Mouse (Mus musculus) hindbrain, embryonic 16.5 days (tissue): ENCODE results near the gene Bbs9. TPM values are rescaled to one million over a fixed set of nuclear protein-coding genes. Genes with fewer than 3 reads are reported as not detected.

Experiments used
- ATAC-seq: fragments of 200-750 bp; cut with Nextera tagmentation; 2 replicates; pipeline ENCODE4 v1.8.0; 2017; ENCODE audit warnings: moderate TSS enrichment, moderate library complexity
- H3K27ac ChIP-seq: fragments of 300-500 bp; sonication (generic); 2 replicates; pipeline ENCODE4 v1.5.1; 2014; ENCODE audit warnings: low read depth, mild to moderate bottlenecking, control low read depth, low read length, moderate library complexity
- H3K27me3 ChIP-seq: fragments of 300-500 bp; sonication (generic); replicated peaks from 2 replicates; pipeline ENCODE4 v1.6.1; 2014; ENCODE audit warnings: low read length; ENCODE audit not compliant: control insufficient read depth, insufficient read depth
- H3K36me3 ChIP-seq: fragments of 300-500 bp; sonication (generic); 2 replicates; pipeline ENCODE4 v1.6.1; 2014; ENCODE audit warnings: mild to moderate bottlenecking, low read length, moderate library complexity, mixed read lengths; ENCODE audit not compliant: control insufficient read depth, insufficient read depth
- H3K4me1 ChIP-seq: fragments of 300-500 bp; sonication (generic); 2 replicates; pipeline ENCODE4 v1.6.1; 2014; ENCODE audit warnings: low read depth, low read length; ENCODE audit not compliant: control insufficient read depth, insufficient read depth
- H3K4me2 ChIP-seq: fragments of 300-500 bp; sonication (generic); 2 replicates; pipeline ENCODE4 v1.6.1; 2014; ENCODE audit warnings: mild to moderate bottlenecking, low read length, control low read depth, moderate library complexity
- H3K4me3 ChIP-seq: fragments of 300-500 bp; sonication (generic); 2 replicates; pipeline ENCODE4 v1.5.1; 2014; ENCODE audit warnings: mild to moderate bottlenecking, low read length, control low read depth, moderate library complexity
- H3K9ac ChIP-seq: fragments of 300-500 bp; sonication (generic); 2 replicates; pipeline ENCODE4 v1.6.1; 2014; ENCODE audit warnings: low read depth, mild to moderate bottlenecking, control low read depth, low read length, moderate library complexity
- H3K9me3 ChIP-seq: fragments of 300-500 bp; sonication (generic); 2 replicates; pipeline ENCODE4 v1.6.1; 2014; ENCODE audit warnings: mild to moderate bottlenecking, low read length, moderate library complexity; ENCODE audit not compliant: control insufficient read depth
- WGBS: fragments of 180-500 bp; shearing (Covaris S2); extraction: QIAGEN DNeasy Blood & Tissue Kit; methylation state at CpG from one replicate; pipeline ENCODE4 v1.1.7; 2014; 5-methylcytosine and 5-hydroxymethylcytosine counted together
- polyA plus RNA-seq: library from polyadenylated mRNA; unstranded; fragments of >200 nt; fragmentation: Nextera tagmentation; extraction: Ambion mirVana; gene quantifications from 2 replicates; pipeline ENCODE4 v1.2.1, GENCODE M21; 2015

Bbs9 gene
- polyA plus RNA-seq = 18.3 and 18.8 TPM in 2 replicates

- H3K36me3 ChIP-seq = no peaks in the 10 kb centered on the region
- no peaks in the 10 kb centered on the region for H3K27me3 ChIP-seq
- H3K9me3 ChIP-seq = no peaks in the 10 kb centered on the region
- H3K4me1 ChIP-seq = peaks cover 6% of the 10 kb centered on the region
- H3K4me2 ChIP-seq = peak within 1 kb of the TSS; percentile 82
- WGBS = 0% methylated on average over 25 of the region's 25 CpGs
- H3K4me3 ChIP-seq = peak within 1 kb of the TSS; percentile 67
- H3K9ac ChIP-seq = peak within 1 kb of the TSS; percentile 73
- peak within 1 kb of the TSS; percentile 72 for H3K27ac ChIP-seq
- ATAC-seq = peak; percentile 99
Measured at GRCm38 (mm10) chr9:22475424-22475868, at the start of gene Bbs9. Bbs9 (plus strand) TSS chr9:22475715.

- no peaks in the 10 kb centered on the region for H3K9me3 ChIP-seq
- WGBS = 47% methylated on average over 1 of the region's 4 CpGs
- no peak overlapping the region for H3K4me3 ChIP-seq
- no peak for ATAC-seq
- peaks cover 7% of the 10 kb centered on the region for H3K4me1 ChIP-seq
- no peak overlapping the region for H3K9ac ChIP-seq
- no peak overlapping the region for H3K4me2 ChIP-seq
- H3K27me3 ChIP-seq = no peaks in the 10 kb centered on the region
- H3K27ac ChIP-seq = no peak overlapping the region
- peaks cover 3% of the 10 kb centered on the region; the same call in 1 of the 2 replicates for H3K36me3 ChIP-seq
Measured at GRCm38 (mm10) chr9:22428028-22428665, 47.4 kb upstream of the Bbs9 start.

- peaks cover 7% of the 10 kb centered on the region for H3K4me1 ChIP-seq
- WGBS = 82% methylated on average over 14 of the region's 14 CpGs
- H3K4me3 ChIP-seq = no peak overlapping the region
- peaks cover 3% of the 10 kb centered on the region; the same call in 1 of the 2 replicates for H3K36me3 ChIP-seq
- no peak for ATAC-seq
- H3K9ac ChIP-seq = no peak overlapping the region
- H3K27ac ChIP-seq = no peak overlapping the region
- H3K4me2 ChIP-seq = no peak overlapping the region
- no peaks in the 10 kb centered on the region for H3K9me3 ChIP-seq
- H3K27me3 ChIP-seq = no peaks in the 10 kb centered on the region
Measured at GRCm38 (mm10) chr9:22428666-22429410, 46.7 kb upstream of the Bbs9 start.

- 52% methylated on average over 15 of the region's 15 CpGs for WGBS
- peak overlapping the region; percentile 12; the same call in 1 of the 2 replicates for H3K4me2 ChIP-seq
- no peaks in the 10 kb centered on the region for H3K9me3 ChIP-seq
- no peaks in the 10 kb centered on the region for H3K36me3 ChIP-seq
- H3K4me1 ChIP-seq = peaks cover 7% of the 10 kb centered on the region
- H3K27ac ChIP-seq = no peak overlapping the region
- H3K9ac ChIP-seq = no peak overlapping the region
- no peak for ATAC-seq
- H3K4me3 ChIP-seq = no peak overlapping the region
- no peaks in the 10 kb centered on the region for H3K27me3 ChIP-seq
Measured at GRCm38 (mm10) chr9:22429533-22430241, 45.8 kb upstream of the Bbs9 start.

- Histone ChIP-seq H3K4me2 (no peak overlapping the region), H3K4me1 (peaks cover 7% of the 10 kb centered on the region), H3K4me3 (no peak overlapping the region), H3K9ac (no peak overlapping the region), H3K27ac (no peak overlapping the region), H3K27me3 (no peaks in the 10 kb centered on the region), H3K9me3 (no peaks in the 10 kb centered on the region), H3K36me3 (no peaks in the 10 kb centered on the region; the same call in 1 of the 2 replicates)
- ATAC-seq = no peak
- 57% methylated on average over 5 of the region's 5 CpGs for WGBS
Measured at GRCm38 (mm10) chr9:22430315-22430840, 45.1 kb upstream of the Bbs9 start.

- Histone ChIP-seq H3K36me3 (peaks cover 6% of the 10 kb centered on the region), H3K27ac (no peak overlapping the region), H3K27me3 (no peaks in the 10 kb centered on the region), H3K9ac (no peak overlapping the region), H3K4me2 (no peak overlapping the region), H3K9me3 (no peaks in the 10 kb centered on the region), H3K4me3 (no peak overlapping the region), H3K4me1 (peaks cover 7% of the 10 kb centered on the region)
- 83% methylated on average over 2 of the region's 2 CpGs for WGBS
- ATAC-seq = no peak
Measured at GRCm38 (mm10) chr9:22433221-22433620, 42.3 kb upstream of the Bbs9 start.

- no peak overlapping the region for H3K27ac ChIP-seq
- no peak overlapping the region for H3K4me2 ChIP-seq
- no peak overlapping the region for H3K9ac ChIP-seq
- peaks cover 7% of the 10 kb centered on the region for H3K4me1 ChIP-seq
- 89% methylated on average over 2 of the region's 2 CpGs for WGBS
- no peaks in the 10 kb centered on the region for H3K27me3 ChIP-seq
- H3K9me3 ChIP-seq = no peaks in the 10 kb centered on the region
- no peak for ATAC-seq
- H3K36me3 ChIP-seq = peaks cover 6% of the 10 kb centered on the region
- no peak overlapping the region for H3K4me3 ChIP-seq
Measured at GRCm38 (mm10) chr9:22434101-22434500, 41.4 kb upstream of the Bbs9 start.

- ATAC-seq = no peak
- no peak overlapping the region for H3K4me2 ChIP-seq
- H3K4me1 ChIP-seq = no peaks in the 10 kb centered on the region
- peaks cover 15% of the 10 kb centered on the region for H3K36me3 ChIP-seq
- no peaks in the 10 kb centered on the region for H3K9me3 ChIP-seq
- no peaks in the 10 kb centered on the region for H3K27me3 ChIP-seq
- no peak overlapping the region for H3K27ac ChIP-seq
- H3K9ac ChIP-seq = no peak overlapping the region
- WGBS = 70% methylated on average over 1 of the region's 1 CpGs
- H3K4me3 ChIP-seq = no peak overlapping the region
Measured at GRCm38 (mm10) chr9:22438826-22439225, 36.7 kb upstream of the Bbs9 start.

GRCm38 (mm10) chr9:22443157-22443556, 32.4 kb upstream of the Bbs9 start:
- H3K4me3 ChIP-seq = no peak overlapping the region
- no peaks in the 10 kb centered on the region for H3K4me1 ChIP-seq
- H3K4me2 ChIP-seq = no peak overlapping the region
- H3K27ac ChIP-seq = no peak overlapping the region
- H3K9me3 ChIP-seq = no peaks in the 10 kb centered on the region
- WGBS = 93% methylated on average over 10 of the region's 10 CpGs
- peaks cover 20% of the 10 kb centered on the region for H3K36me3 ChIP-seq
- H3K27me3 ChIP-seq = no peaks in the 10 kb centered on the region
- no peak overlapping the region for H3K9ac ChIP-seq
- ATAC-seq = no peak
